Mouse (Mus musculus) embryonic facial prominence, embryonic 13.5 days (tissue): ENCODE data around the gene Dip2a. TPM values are rescaled to one million over a fixed set of nuclear protein-coding genes. Genes with fewer than 3 reads are reported as not detected.

ENCODE experiments used
- ATAC-seq: fragments of 200-750 bp; cut with Nextera tagmentation; 2 replicates; pipeline ENCODE4 v1.8.0; 2017; ENCODE audit warnings: low read depth; ENCODE audit not compliant: insufficient number of reproducible peaks, insufficient read depth, low FRiP score, low TSS enrichment
- H3K27ac ChIP-seq: fragments of 300-500 bp; sonication (generic); 2 replicates; pipeline ENCODE4 v1.5.1; 2015; ENCODE audit warnings: moderate library complexity, mild to moderate bottlenecking, inconsistent platforms
- H3K27me3 ChIP-seq: fragments of 300-500 bp; sonication (generic); 2 replicates; pipeline ENCODE4 v1.6.1; 2015; ENCODE audit warnings: mild to moderate bottlenecking, inconsistent platforms
- H3K36me3 ChIP-seq: fragments of 300-500 bp; sonication (generic); 2 replicates; pipeline ENCODE4 v1.6.1; 2015; ENCODE audit warnings: mild to moderate bottlenecking, inconsistent platforms
- H3K4me1 ChIP-seq: fragments of 300-500 bp; sonication (generic); 2 replicates; pipeline ENCODE4 v1.6.1; 2015; ENCODE audit warnings: inconsistent platforms
- H3K4me2 ChIP-seq: fragments of 300-500 bp; sonication (generic); 2 replicates; pipeline ENCODE4 v1.6.1; 2015; ENCODE audit warnings: moderate library complexity, mild to moderate bottlenecking, inconsistent platforms
- H3K4me3 ChIP-seq: fragments of 300-500 bp; sonication (generic); 2 replicates; pipeline ENCODE4 v1.5.1; 2015; ENCODE audit warnings: mild to moderate bottlenecking, inconsistent platforms
- H3K9ac ChIP-seq: fragments of 300-500 bp; sonication (generic); 2 replicates; pipeline ENCODE4 v1.6.1; 2015; ENCODE audit warnings: mild to moderate bottlenecking, inconsistent platforms
- H3K9me3 ChIP-seq: fragments of 300-500 bp; sonication (generic); 2 replicates; pipeline ENCODE4 v1.6.1; 2016; ENCODE audit warnings: inconsistent platforms
- WGBS: fragments of 180-500 bp; shearing (Covaris S2); methylation state at CpG from one replicate; pipeline ENCODE4 v1.1.7; 2015; ENCODE audit warnings: mixed read lengths; 5-methylcytosine and 5-hydroxymethylcytosine counted together
- polyA plus RNA-seq: library from polyadenylated mRNA; unstranded; fragments of >200 nt; fragmentation: Nextera tagmentation; extraction: Ambion mirVana; gene quantifications from 2 replicates; pipeline ENCODE4 v1.2.1, GENCODE M21; 2015

Gene Dip2a
- polyA plus RNA-seq, 1 experiment from 2014 or later = 12.5 TPM

DNA sequence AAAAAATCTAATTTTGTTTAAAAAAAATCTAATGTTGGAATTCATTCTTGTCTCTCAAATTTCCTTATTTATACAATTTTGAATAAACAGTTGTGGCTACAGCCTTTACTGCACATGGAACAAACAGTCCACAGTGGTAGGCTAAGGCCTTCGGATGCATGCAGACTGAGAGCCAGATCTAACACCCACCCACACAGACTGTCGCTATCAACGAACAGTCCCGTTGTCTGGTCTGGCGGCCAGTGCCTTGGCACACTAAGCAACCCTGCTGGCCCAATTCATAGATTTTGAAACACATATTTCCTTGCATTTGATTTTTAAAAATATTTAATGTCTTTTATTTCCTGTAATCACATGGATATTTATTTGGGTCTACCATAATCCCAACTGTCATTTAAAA is 45.0 kb downstream of the Dip2a start:
- H3K9ac ChIP-seq = no peak overlapping the region
- no peak overlapping the region for H3K4me2 ChIP-seq
- 90% methylated on average over 5 of the region's 5 CpGs for WGBS
- no peaks in the 10 kb centered on the region for H3K9me3 ChIP-seq
- no peak overlapping the region for H3K27ac ChIP-seq
- no peaks in the 10 kb centered on the region for H3K4me1 ChIP-seq
- H3K27me3 ChIP-seq = no peaks in the 10 kb centered on the region
- no peak overlapping the region for H3K4me3 ChIP-seq
- ATAC-seq = no peak
- H3K36me3 ChIP-seq = peaks cover 77% of the 10 kb centered on the region

DNA sequence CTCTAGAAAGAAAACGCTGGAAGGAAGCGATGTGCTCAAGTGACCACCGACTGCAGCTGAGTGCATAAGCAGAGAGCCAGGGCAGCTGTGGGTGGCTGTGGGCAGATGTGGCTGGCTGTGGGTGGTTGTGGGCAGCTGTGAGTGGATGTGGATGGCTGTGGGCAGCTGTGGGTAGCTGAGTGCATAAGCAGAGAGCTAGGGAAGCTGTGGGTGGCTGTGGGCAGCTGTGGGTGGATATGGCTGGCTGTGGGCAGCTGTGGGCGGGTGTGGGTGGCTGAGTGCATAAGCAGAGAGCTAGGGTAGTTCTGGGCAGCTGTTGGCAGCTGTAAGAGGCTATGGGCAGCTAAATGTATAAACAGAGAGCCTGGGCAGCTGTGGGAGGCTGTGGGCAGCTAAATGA is 51.9 kb downstream of the Dip2a start:
- WGBS = 88% methylated on average over 4 of the region's 4 CpGs

DNA sequence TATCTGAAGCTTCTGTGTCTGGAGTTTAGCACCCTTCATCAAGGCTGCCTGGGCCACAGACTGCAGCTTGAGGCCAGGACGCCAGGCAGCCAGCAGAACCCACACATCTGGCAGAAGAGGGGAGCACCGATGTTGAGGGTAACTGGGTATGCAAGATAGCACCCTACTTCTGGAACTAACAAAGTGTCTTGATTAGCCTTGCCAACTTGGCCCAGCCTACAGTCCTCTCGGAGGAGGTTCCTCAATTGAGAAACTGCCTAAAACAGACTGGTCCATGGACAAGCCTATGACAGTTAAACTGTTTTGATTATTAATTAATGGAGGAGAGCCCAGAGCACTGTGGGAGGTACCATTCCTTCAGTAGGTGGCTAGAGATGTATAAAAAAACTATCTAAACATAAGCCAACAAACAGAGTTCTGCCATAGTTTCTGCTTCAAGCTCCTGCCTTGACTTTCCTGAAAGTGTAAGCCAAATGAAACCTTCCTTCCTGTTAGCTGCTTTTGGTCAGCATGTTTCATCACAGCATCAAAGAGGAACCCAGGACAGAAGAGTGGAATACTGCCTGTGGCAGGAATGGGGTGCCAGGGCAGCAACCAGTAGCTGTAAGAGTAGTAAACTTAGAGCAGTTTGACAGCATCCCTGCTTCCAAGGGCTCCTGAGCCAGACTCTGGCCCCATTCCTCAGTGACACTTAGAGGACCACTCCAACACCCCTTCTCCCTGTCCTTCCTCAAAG is 55.0 kb downstream of the Dip2a start:
- Histone ChIP-seq H3K27ac (no peak overlapping the region), H3K9me3 (no peaks in the 10 kb centered on the region)
- ATAC-seq = no peak

More for the DNA sequence above, 51.9 kb downstream of the Dip2a start:
- Histone ChIP-seq H3K27ac (no peak overlapping the region), H3K9me3 (no peaks in the 10 kb centered on the region), H3K9ac (no peak overlapping the region), H3K4me2 (no peak overlapping the region), H3K4me1 (no peaks in the 10 kb centered on the region), H3K27me3 (no peaks in the 10 kb centered on the region), H3K4me3 (no peak overlapping the region), H3K36me3 (peaks cover 93% of the 10 kb centered on the region)
- peak; percentile 69; the same call in 1 of the 2 replicates for ATAC-seq

DNA sequence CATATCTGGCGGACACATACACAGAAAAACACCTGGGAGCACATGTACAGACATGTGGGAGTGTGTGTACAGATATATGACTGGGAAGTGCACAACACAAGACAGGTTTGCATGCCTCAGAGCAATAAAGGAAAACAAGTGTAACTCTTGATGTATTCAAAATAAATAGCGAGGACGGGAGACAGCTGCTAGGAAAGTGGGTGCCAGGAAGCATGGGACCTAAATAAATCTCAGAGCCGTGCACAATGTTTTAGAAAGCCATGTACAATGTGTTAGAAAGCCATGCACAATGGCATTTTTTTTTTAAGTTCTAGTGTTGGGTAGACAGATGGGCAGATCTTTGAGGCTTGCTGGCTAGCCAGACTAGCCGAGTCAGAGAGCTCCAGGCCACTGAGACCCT is 56.0 kb downstream of the Dip2a start:
- WGBS = 89% methylated on average over 5 of the region's 5 CpGs
- Histone ChIP-seq H3K36me3 (peaks cover 95% of the 10 kb centered on the region), H3K4me3 (no peak overlapping the region)

More for the DNA sequence above, 55.0 kb downstream of the Dip2a start:
- no peak overlapping the region for H3K4me3 ChIP-seq
- no peaks in the 10 kb centered on the region for H3K27me3 ChIP-seq
- H3K4me1 ChIP-seq = no peaks in the 10 kb centered on the region
- no peak overlapping the region for H3K9ac ChIP-seq
- H3K4me2 ChIP-seq = no peak overlapping the region
- 89% methylated on average over 3 of the region's 3 CpGs for WGBS
- peaks cover 95% of the 10 kb centered on the region for H3K36me3 ChIP-seq

DNA sequence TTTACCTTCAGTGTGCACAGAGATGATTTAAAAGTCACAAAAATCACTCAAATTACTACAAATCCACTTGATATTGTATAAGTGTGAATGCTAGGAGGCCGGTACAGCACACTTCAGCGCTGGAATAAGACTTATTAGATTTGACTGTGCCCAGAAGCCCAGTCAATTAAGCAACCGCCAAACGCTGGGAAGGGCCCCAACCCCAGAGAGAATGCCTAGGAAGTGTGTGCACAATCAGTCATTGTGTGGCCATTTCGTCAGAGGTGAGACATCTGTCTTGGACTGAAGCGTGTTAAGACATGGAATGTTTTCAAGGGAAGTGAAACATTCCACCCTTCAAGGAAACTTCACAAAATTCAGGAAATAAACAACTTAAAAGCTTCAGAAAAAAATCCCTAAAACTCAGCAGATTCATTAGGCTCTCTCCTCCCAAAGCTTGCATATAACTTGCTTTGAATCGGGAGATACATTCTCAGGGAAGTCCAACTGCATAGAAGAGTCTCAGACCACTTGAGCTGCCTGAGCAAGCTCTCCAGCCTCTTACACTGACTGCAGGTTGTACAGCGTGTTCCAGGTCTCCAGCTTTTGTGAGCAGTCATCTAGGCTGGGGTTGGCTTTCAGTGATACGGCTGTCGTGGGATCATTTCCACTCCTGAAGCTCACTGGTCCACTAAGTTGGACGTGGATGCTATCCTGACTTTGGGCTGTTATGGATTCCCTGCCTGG is 56.7 kb downstream of the Dip2a start:
- no peaks in the 10 kb centered on the region for H3K4me1 ChIP-seq
- peaks cover 95% of the 10 kb centered on the region for H3K36me3 ChIP-seq
- no peak overlapping the region for H3K9ac ChIP-seq
- H3K27ac ChIP-seq = 0 out of 2 replicates have a peak overlapping the region, but pooled peaks have one; percentile 51
- no peak for ATAC-seq
- H3K4me3 ChIP-seq = no peak overlapping the region
- H3K9me3 ChIP-seq = no peaks in the 10 kb centered on the region
- H3K27me3 ChIP-seq = no peaks in the 10 kb centered on the region
- WGBS = 58% methylated on average over 11 of the region's 11 CpGs
- no peak overlapping the region for H3K4me2 ChIP-seq

More for the DNA sequence above, 56.0 kb downstream of the Dip2a start:
- no peaks in the 10 kb centered on the region for H3K27me3 ChIP-seq
- no peaks in the 10 kb centered on the region for H3K4me1 ChIP-seq
- no peaks in the 10 kb centered on the region for H3K9me3 ChIP-seq
- H3K4me2 ChIP-seq = no peak overlapping the region
- no peak overlapping the region for H3K9ac ChIP-seq
- no peak for ATAC-seq
- H3K27ac ChIP-seq = 0 out of 2 replicates have a peak overlapping the region, but pooled peaks have one; percentile 51

DNA sequence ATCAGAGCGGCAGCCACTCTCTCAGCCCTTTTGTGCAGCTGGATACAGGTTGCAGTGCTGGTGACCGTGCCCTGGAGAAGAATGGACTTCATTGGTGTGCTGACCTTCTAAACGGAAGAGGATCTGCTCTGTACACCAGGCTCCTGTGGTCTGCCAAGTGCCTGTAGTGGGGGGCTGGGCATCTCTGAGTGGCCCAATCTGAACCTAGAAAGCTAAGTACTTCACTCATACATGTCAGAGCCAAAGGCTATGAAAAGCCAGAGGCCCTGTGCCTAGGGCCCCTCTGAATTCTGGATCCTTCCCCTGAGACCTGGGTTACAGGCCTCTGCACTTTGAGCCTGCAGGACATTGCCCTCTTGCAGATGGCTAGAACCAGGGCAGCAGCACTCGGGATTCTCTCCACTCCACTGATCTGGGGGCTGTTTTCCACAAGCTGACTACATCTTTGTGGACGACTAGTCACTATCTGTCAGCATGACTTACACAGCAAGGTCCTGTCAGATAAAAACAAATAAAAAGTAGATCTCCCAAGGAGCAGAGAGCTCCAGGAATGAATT is 66.5 kb downstream of the Dip2a start:
- no peaks in the 10 kb centered on the region for H3K4me1 ChIP-seq
- H3K4me2 ChIP-seq = no peak overlapping the region
- no peak overlapping the region for H3K4me3 ChIP-seq
- WGBS = 69% methylated on average over 5 of the region's 5 CpGs
- H3K27me3 ChIP-seq = no peaks in the 10 kb centered on the region
- H3K9me3 ChIP-seq = no peaks in the 10 kb centered on the region
- no peak overlapping the region for H3K27ac ChIP-seq
- H3K36me3 ChIP-seq = peaks cover 84% of the 10 kb centered on the region
- H3K9ac ChIP-seq = no peak overlapping the region
- ATAC-seq = no peak

DNA sequence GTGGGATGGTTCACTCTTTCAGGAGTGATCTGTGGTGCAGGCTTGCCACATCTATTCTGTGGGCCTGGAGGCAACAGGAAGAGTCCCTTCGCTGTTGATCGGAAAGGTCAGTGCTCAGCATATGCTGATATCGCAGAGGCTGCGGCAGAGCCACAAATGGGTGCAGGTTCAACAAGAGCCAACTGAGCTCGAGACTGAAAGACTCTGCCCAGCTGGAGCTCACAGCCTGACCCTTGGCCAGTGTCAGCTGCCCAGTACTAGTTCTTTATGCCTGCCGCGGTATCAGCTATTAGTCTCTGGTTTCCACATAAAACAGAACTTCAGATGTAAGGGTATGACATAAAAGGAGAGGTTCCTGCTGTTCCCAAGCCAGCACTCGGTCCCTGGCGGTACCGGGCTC is 69.8 kb downstream of the Dip2a start:
- peaks cover 88% of the 10 kb centered on the region for H3K36me3 ChIP-seq
- no peak overlapping the region for H3K4me3 ChIP-seq
- 83% methylated on average over 10 of the region's 10 CpGs for WGBS
- H3K9ac ChIP-seq = no peak overlapping the region
- no peak for ATAC-seq
- no peak overlapping the region for H3K27ac ChIP-seq
- H3K27me3 ChIP-seq = no peaks in the 10 kb centered on the region
- H3K4me2 ChIP-seq = no peak overlapping the region
- no peaks in the 10 kb centered on the region for H3K4me1 ChIP-seq
- H3K9me3 ChIP-seq = no peaks in the 10 kb centered on the region

DNA sequence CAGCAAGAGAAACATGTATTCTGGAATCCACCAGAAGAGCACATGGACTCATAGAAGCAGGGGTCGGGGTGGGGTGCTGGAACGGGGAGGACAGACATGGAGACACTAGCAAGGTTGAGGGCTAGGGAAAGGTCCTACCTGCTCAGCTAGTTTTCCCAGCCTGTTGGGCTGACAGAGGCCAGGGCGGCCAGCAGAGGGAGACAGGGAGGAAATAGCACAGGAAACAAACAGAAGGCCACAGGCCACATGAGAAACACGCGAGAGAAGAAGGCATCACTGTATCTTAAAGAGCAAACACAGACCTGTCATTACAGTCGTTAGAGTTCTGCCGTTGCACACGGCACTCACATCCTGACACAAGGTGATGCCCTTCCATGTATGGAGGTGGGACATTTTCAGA is 73.9 kb downstream of the Dip2a start:
- H3K9ac ChIP-seq = no peak overlapping the region
- H3K4me3 ChIP-seq = no peak overlapping the region
- H3K27ac ChIP-seq = no peak overlapping the region
- peaks cover 91% of the 10 kb centered on the region for H3K36me3 ChIP-seq
- H3K4me2 ChIP-seq = no peak overlapping the region
- no peak for ATAC-seq
- H3K27me3 ChIP-seq = no peaks in the 10 kb centered on the region
- H3K9me3 ChIP-seq = no peaks in the 10 kb centered on the region
- no peaks in the 10 kb centered on the region for H3K4me1 ChIP-seq
- 51% methylated on average over 8 of the region's 8 CpGs for whole genome bisulfite sequencing

DNA sequence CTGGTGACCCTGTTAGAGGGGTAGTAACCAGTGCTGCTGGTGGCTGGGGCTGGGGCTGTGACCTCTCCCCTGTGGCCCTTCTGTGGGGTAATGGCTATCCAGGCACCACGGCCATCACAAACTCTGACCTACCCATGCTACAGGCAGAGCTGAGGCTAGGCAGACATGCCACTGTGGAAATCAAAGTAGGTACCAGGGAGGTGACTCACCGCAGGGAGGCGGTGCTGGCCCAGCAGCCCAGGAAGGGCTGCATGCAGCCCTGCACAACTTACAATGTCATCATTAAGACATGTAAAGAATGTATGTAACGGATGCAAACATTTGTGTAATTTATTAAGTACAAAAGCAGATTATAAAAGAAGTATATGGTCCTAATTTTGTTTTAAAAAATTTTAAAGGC is 82.7 kb downstream of the Dip2a start:
- Histone ChIP-seq H3K4me2 (no peak overlapping the region), H3K4me1 (peaks cover 7% of the 10 kb centered on the region), H3K36me3 (peaks cover 44% of the 10 kb centered on the region), H3K27ac (no peak overlapping the region), H3K9ac (no peak overlapping the region), H3K27me3 (no peaks in the 10 kb centered on the region), H3K9me3 (no peaks in the 10 kb centered on the region), H3K4me3 (no peak overlapping the region)
- no peak for ATAC-seq
- 71% methylated on average over 4 of the region's 4 CpGs for WGBS

DNA sequence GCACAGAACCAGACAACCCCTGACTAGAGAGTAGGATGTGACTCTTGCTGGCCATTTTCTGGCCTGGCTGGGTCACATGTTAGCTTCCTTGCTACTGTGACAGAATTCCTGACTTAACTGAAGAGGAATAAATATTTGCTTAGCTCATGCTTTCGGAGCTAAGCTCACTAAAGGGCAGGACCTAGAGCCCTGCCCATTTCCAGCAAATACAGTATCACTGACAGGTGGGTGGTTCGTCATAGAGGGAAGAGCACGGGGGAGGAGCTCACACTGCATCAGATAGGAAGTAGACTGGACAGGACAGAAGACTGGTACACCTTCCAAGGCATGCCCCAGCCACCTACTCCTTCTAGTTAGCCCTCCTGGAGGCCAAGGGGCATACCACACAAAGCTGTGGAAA is 83.6 kb downstream of the Dip2a start:
- no peak overlapping the region for H3K4me2 ChIP-seq
- no peak for ATAC-seq
- H3K4me3 ChIP-seq = no peak overlapping the region
- H3K27me3 ChIP-seq = no peaks in the 10 kb centered on the region
- H3K9me3 ChIP-seq = no peaks in the 10 kb centered on the region
- no peak overlapping the region for H3K27ac ChIP-seq
- 87% methylated on average over 3 of the region's 3 CpGs for WGBS
- H3K9ac ChIP-seq = no peak overlapping the region
- H3K4me1 ChIP-seq = peaks cover 7% of the 10 kb centered on the region
- H3K36me3 ChIP-seq = peaks cover 37% of the 10 kb centered on the region

DNA sequence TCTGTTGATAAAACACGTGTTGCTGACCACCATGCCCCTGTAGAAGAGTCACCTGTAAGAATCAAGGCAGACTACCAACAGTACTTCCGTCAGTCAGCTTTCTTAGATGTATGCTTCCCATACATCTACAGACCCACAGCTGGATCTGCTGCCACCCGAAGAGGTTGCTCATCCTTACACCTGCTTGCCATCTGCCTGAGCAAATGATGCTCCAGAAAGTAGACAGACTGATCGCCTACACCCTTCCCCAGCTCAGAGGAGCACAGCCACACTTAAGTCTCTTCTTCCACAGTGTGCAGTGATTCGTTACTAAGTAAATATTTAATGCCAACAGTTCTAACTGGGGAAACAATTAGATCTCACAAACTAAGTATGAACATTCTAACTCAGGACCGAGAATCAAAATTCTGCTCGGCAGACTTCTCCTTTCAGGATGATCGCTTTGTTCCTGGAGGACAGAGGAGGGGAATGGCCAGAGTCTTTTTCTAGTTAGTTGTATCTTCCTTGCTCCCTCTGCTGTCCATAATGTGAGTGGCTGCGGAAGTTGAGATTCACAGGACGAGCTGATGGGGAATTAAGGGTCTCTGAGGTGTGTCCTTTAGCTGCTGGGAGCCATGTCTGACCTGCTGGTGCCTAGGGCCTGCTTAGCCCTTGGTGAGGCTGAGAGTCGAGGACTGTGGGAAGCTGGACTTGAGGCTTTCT is 84.6 kb downstream of the Dip2a start:
- H3K4me2 ChIP-seq = no peak overlapping the region
- ATAC-seq = no peak
- H3K36me3 ChIP-seq = peaks cover 28% of the 10 kb centered on the region
- H3K27ac ChIP-seq = no peak overlapping the region
- 54% methylated on average over 11 of the region's 11 CpGs for WGBS
- no peak overlapping the region for H3K9ac ChIP-seq
- no peaks in the 10 kb centered on the region for H3K27me3 ChIP-seq
- peaks cover 9% of the 10 kb centered on the region for H3K4me1 ChIP-seq
- H3K9me3 ChIP-seq = no peaks in the 10 kb centered on the region
- H3K4me3 ChIP-seq = no peak overlapping the region
